In genomic region chr1:106513890-106514643, GRCm38 (mm10) we compare ENCODE assay signal across 13 mouse cellular contexts.
DNase-seq lines count a peak whose midpoint lies in the region; ATAC-seq and TF ChIP-seq lines count a peak whose summit lies in the region.
"Had no signal": no experiment of that assay in that cellular context is flagged by ENCODE, and none has a peak within 500 bp of the region (broad histone marks: within the 10 kb centered on the region; RNA-seq: fewer than 3 reads in every experiment).

No protein-coding gene starts in this region.

- no peaks in the 10 kb centered on the region for H3K27me3 ChIP-seq in MEL (ENCODE audit: control insufficient read depth in 1 of 2, insufficient read depth in 2 of 2, low read length in 2 of 2)
- H3K27me3 ChIP-seq: embryonic facial prominence, embryonic 13.5 days had no signal

- TF ChIP-seq RAD21 in MEL (IDR thresholded peaks at IDR 0.05; ENCODE audit: low read depth, low read length), result no peak

- ATAC-seq in frontal cortex, adult (ENCODE audit: low TSS enrichment), result peak; percentile 68

- no peaks in the 10 kb centered on the region for H3K36me3 ChIP-seq in MEL (ENCODE audit: control insufficient read depth in 1 of 2, insufficient read depth in 2 of 2, low read length in 2 of 2)
- H3K36me3 ChIP-seq: embryonic facial prominence, embryonic 13.5 days; limb, embryonic 10.5 days had no signal

- TF ChIP-seq CTCF in MEL (IDR thresholded peaks at IDR 0.05 in 2 of 3, conservative IDR thresholded peaks at IDR 0.05 in 1 of 3; ENCODE audit: control insufficient read depth in 1 of 3, insufficient read depth in 1 of 3, low read depth in 2 of 3, low read length in 3 of 3, poor library complexity in 1 of 3, severe bottlenecking in 1 of 3), result no peak

- H3K4me3 ChIP-seq in MEL (ENCODE audit: control insufficient read depth in 1 of 2, insufficient read depth in 1 of 2, low read depth in 2 of 2, low read length in 2 of 2), result no peak overlapping the region
- H3K4me3 ChIP-seq: embryonic facial prominence, embryonic 13.5 days; limb, embryonic 10.5 days had no signal

- H3K4me1 ChIP-seq in MEL (ENCODE audit: control insufficient read depth in 1 of 2, insufficient read depth in 2 of 2, low read length in 2 of 2), result no peaks in the 10 kb centered on the region; a peak in 1 of 4 replicates
- H3K4me1 ChIP-seq: embryonic facial prominence, embryonic 13.5 days; limb, embryonic 10.5 days had no signal

- no peak for TF ChIP-seq EP300 in MEL (IDR thresholded peaks at IDR 0.05; ENCODE audit: low read depth in 1 of 2, low read length in 2 of 2)

- no peak for DNase-seq in frontal cortex, postnatal 25 days (ENCODE audit: low spot score in 2 of 2)
- peak; percentile 24 for DNase-seq in kidney, postnatal 14 days
- DNase-seq in kidney, adult 11 months, result no peak
- no peak for DNase-seq in MEL (ENCODE audit: low read depth, low spot score)
- DNase-seq in brain, adult 2 months (ENCODE audit: low read depth, low spot score), result peak; percentile 12
- no peak for DNase-seq in ovary, adult 18-20 months (ENCODE audit: low spot score)
- DNase-seq: cerebellum, adult 9-10 months; heart, postnatal 36 days; spleen, adult 18-20 months had no signal

- H3K9me3 ChIP-seq in MEL (replicated peaks; ENCODE audit: insufficient read depth, low read length), result no peaks in the 10 kb centered on the region
- H3K9me3 ChIP-seq: embryonic facial prominence, embryonic 13.5 days; limb, embryonic 10.5 days had no signal

- TF ChIP-seq POLR2A in MEL (IDR thresholded peaks at IDR 0.05; ENCODE audit: control insufficient read depth in 1 of 2, insufficient read depth in 1 of 2, low read depth in 1 of 2, low read length in 2 of 2, poor library complexity in 1 of 2), result no peak

- no peak overlapping the region for H3K9ac ChIP-seq in MEL (ENCODE audit: control insufficient read depth, low read depth, low read length, poor library complexity, severe bottlenecking)
- H3K9ac ChIP-seq: embryonic facial prominence, embryonic 13.5 days; liver, embryonic 14.5 days had no signal

- no peak overlapping the region for H3K27ac ChIP-seq in MEL (ENCODE audit: control insufficient read depth, low read depth, low read length)
- H3K27ac ChIP-seq: embryonic facial prominence, embryonic 13.5 days; limb, embryonic 10.5 days; liver, embryonic 14.5 days had no signal

- no peaks in the 10 kb centered on the region for H3K79me2 ChIP-seq in MEL (ENCODE audit: control insufficient read depth, insufficient read depth, low read length, poor library complexity)

TF ChIP-seq in MEL, 35 proteins besides CTCF, POLR2A, EP300 and RAD21:
- no peak for TF ChIP-seq ETS1 (IDR thresholded peaks at IDR 0.05; ENCODE audit: low read depth, low read length)
- TF ChIP-seq MAFK (IDR thresholded peaks at IDR 0.05; ENCODE audit: borderline replicate concordance, low read depth, low read length), result no peak
- no peak for TF ChIP-seq MYC (IDR thresholded peaks at IDR 0.05; ENCODE audit: low read depth, low read length)
- TF ChIP-seq ZNF384 (IDR thresholded peaks at IDR 0.05; ENCODE audit: low read depth, low read length), result peak; percentile 61
- no peak for TF ChIP-seq RCOR1 (IDR thresholded peaks at IDR 0.05; ENCODE audit: low read depth, low read length)
- no peak for TF ChIP-seq ZMIZ1 (IDR thresholded peaks at IDR 0.05; ENCODE audit: low read depth, low read length)

Comparison
In these comparisons a context has a peak if more than half of its experiments do, and no peak if none do; other contexts are left out.
1. DNase-seq: peak in kidney, postnatal 14 days (single experiment) and brain, adult 2 months (single experiment); none in frontal cortex, postnatal 25 days (0 of 2), kidney, adult 11 months (single experiment), MEL (single experiment) and ovary, adult 18-20 months (single experiment).